Mouse (Mus musculus) CH12.LX (cell line): Measurements from ENCODE around the gene Fgfr2. TPM values are rescaled to one million over a fixed set of nuclear protein-coding genes. Genes with fewer than 3 reads are reported as not detected.

ENCODE experiments used
- DNase-seq: peaks from one replicate; pipeline ENCODE4 v3.0.0-alpha.2; 2013; ENCODE audit errors: extremely low read depth
- H3K27ac ChIP-seq: 2 replicates; pipeline ENCODE4 v1.5.1; 2012; ENCODE audit warnings: low read depth, mild to moderate bottlenecking, control low read depth, moderate library complexity; ENCODE audit not compliant: insufficient read depth
- H3K27me3 ChIP-seq: replicated peaks from 2 replicates; pipeline ENCODE3; 2012; ENCODE audit warnings: inconsistent platforms
- H3K36me3 ChIP-seq, 2 experiments: replicated peaks in 1 of 2; 2 replicates each; pipeline versions ENCODE3 to v1.6.1; 2012; ENCODE audit warnings: inconsistent platforms in 1 of 2, low read length in 1 of 2, mild to moderate bottlenecking in 1 of 2, mixed read lengths in 1 of 2, moderate library complexity in 1 of 2; ENCODE audit not compliant: control insufficient read depth in 1 of 2, insufficient read depth in 1 of 2
- H3K4me1 ChIP-seq, 2 experiments: 2 replicates each; pipeline ENCODE4 v1.6.1; 2012; ENCODE audit warnings: inconsistent platforms in 1 of 2, moderate library complexity in 1 of 2; ENCODE audit not compliant: insufficient read depth in 2 of 2, control insufficient read depth in 1 of 2
- H3K4me2 ChIP-seq: 2 replicates; pipeline ENCODE4 v1.6.1; 2012; ENCODE audit warnings: low read depth, mild to moderate bottlenecking, control low read depth; ENCODE audit not compliant: poor library complexity, insufficient read depth, severe bottlenecking
- H3K4me3 ChIP-seq, 3 experiments: fragments of 150-350 bp in 1 of 3; sonication (generic) in 1 of 3; replicated peaks in 1 of 3; 2 replicates each; pipeline versions ENCODE3 to v1.5.1; 2011 to 2012; ENCODE audit warnings: low read depth in 2 of 3, low read length in 2 of 3, mild to moderate bottlenecking in 2 of 3, moderate library complexity in 2 of 3, control low read depth in 1 of 3, improper control_type of control experiment in 1 of 3, inconsistent platforms in 1 of 3, mixed read lengths in 1 of 3; ENCODE audit not compliant: poor library complexity in 1 of 3
- H3K79me2 ChIP-seq: replicated peaks from 2 replicates; pipeline ENCODE4 v1.6.1; 2012; ENCODE audit warnings: mild to moderate bottlenecking, moderate library complexity; ENCODE audit not compliant: control insufficient read depth, poor library complexity, insufficient read depth, severe bottlenecking; ENCODE audit errors: extremely low read depth
- H3K9ac ChIP-seq: 2 replicates; pipeline ENCODE4 v1.6.1; 2012; ENCODE audit warnings: low read depth, mild to moderate bottlenecking, control low read depth, moderate library complexity; ENCODE audit not compliant: insufficient read depth
- H3K9me3 ChIP-seq: replicated peaks from 2 replicates; pipeline ENCODE3; 2012; ENCODE audit warnings: low read length, inconsistent platforms, mixed read lengths
- BHLHE40 ChIP-seq: IDR thresholded peaks from 2 replicates; pipeline ENCODE4 v1.6.1; 2011; ENCODE audit warnings: mild to moderate bottlenecking, low read depth, low read length, improper control_type of control experiment
- CHD2 ChIP-seq: IDR thresholded peaks from 2 replicates; pipeline ENCODE4 v1.6.1; 2011; ENCODE audit warnings: low read length, improper control_type of control experiment
- E2F4 ChIP-seq: IDR thresholded peaks from 2 replicates; pipeline ENCODE4 v1.6.1; 2011; ENCODE audit warnings: low read depth, low read length, improper control_type of control experiment; ENCODE audit not compliant: insufficient replicate concordance
- ELF1 ChIP-seq: IDR thresholded peaks from 2 replicates; pipeline ENCODE4 v1.6.1; 2014; ENCODE audit warnings: low read depth, mild to moderate bottlenecking, inconsistent platforms, low read length, improper control_type of control experiment
- EP300 ChIP-seq: IDR thresholded peaks from 2 replicates; pipeline ENCODE4 v1.6.1; 2011; ENCODE audit warnings: low read length, improper control_type of control experiment
- ETS1 ChIP-seq: conservative IDR thresholded peaks from 2 replicates; pipeline ENCODE4 v1.6.1; 2012; ENCODE audit warnings: low read depth, mild to moderate bottlenecking, inconsistent platforms, low read length, improper control_type of control experiment, moderate library complexity
- GABPA ChIP-seq: IDR thresholded peaks from 2 replicates; pipeline ENCODE4 v1.6.1; 2012; ENCODE audit warnings: low read depth, low read length, improper control_type of control experiment, inconsistent platforms; ENCODE audit not compliant: insufficient replicate concordance
- HCFC1 ChIP-seq: IDR thresholded peaks from 2 replicates; pipeline ENCODE4 v1.6.1; 2012; ENCODE audit warnings: low read depth, mild to moderate bottlenecking, inconsistent platforms, low read length, improper control_type of control experiment
- IRF4 ChIP-seq: IDR thresholded peaks from 2 replicates; pipeline ENCODE4 v1.6.1; 2014; ENCODE audit warnings: low read depth, mild to moderate bottlenecking, inconsistent platforms, low read length, improper control_type of control experiment
- MAFK ChIP-seq: IDR thresholded peaks from 2 replicates; pipeline ENCODE4 v1.6.1; 2011; ENCODE audit warnings: low read length, improper control_type of control experiment; ENCODE audit not compliant: insufficient replicate concordance
- MAZ ChIP-seq: IDR thresholded peaks from 2 replicates; pipeline ENCODE4 v1.6.1; 2012; ENCODE audit warnings: low read depth, mild to moderate bottlenecking, inconsistent platforms, low read length, improper control_type of control experiment, moderate library complexity
- MEF2A ChIP-seq: IDR thresholded peaks from 2 replicates; pipeline ENCODE4 v1.6.1; 2014; ENCODE audit warnings: low read depth, mild to moderate bottlenecking, inconsistent platforms, low read length, improper control_type of control experiment, borderline replicate concordance
- MXI1 ChIP-seq: IDR thresholded peaks from 2 replicates; pipeline ENCODE4 v1.6.1; 2011; ENCODE audit warnings: mild to moderate bottlenecking, low read depth, low read length, improper control_type of control experiment
- MYC ChIP-seq: IDR thresholded peaks from 2 replicates; pipeline ENCODE4 v1.6.1; 2011; ENCODE audit warnings: low read depth, mild to moderate bottlenecking, improper control_type of control experiment, low read length
- NELFE ChIP-seq: IDR thresholded peaks from 2 replicates; pipeline ENCODE4 v1.6.1; 2011; ENCODE audit warnings: low read depth, low read length, improper control_type of control experiment
- NRF1 ChIP-seq: IDR thresholded peaks from 2 replicates; pipeline ENCODE4 v1.6.1; 2014; ENCODE audit warnings: low read depth, mild to moderate bottlenecking, inconsistent platforms, low read length, improper control_type of control experiment, moderate library complexity
- PAX5 ChIP-seq: IDR thresholded peaks from 2 replicates; pipeline ENCODE4 v1.6.1; 2012; ENCODE audit warnings: low read length, inconsistent platforms, mixed read lengths
- POLR2A ChIP-seq: IDR thresholded peaks from 2 replicates; pipeline ENCODE4 v1.6.1; 2011; ENCODE audit warnings: low read depth, mild to moderate bottlenecking, improper control_type of control experiment, low read length
- POLR2AphosphoS2 ChIP-seq: IDR thresholded peaks from 2 replicates; pipeline ENCODE4 v1.6.1; 2011; ENCODE audit warnings: low read depth, low read length, improper control_type of control experiment
- SIN3A ChIP-seq: IDR thresholded peaks from 2 replicates; pipeline ENCODE4 v1.6.1; 2012; ENCODE audit warnings: low read length, improper control_type of control experiment, inconsistent platforms
- UBTF ChIP-seq: IDR thresholded peaks from 2 replicates; pipeline ENCODE4 v1.6.1; 2012; ENCODE audit warnings: low read depth, mild to moderate bottlenecking, inconsistent platforms, low read length, improper control_type of control experiment, moderate library complexity
- USF1 ChIP-seq: IDR thresholded peaks from 2 replicates; pipeline ENCODE4 v1.6.1; 2014; ENCODE audit warnings: low read depth, mild to moderate bottlenecking, inconsistent platforms, low read length, improper control_type of control experiment
- USF2 ChIP-seq: conservative IDR thresholded peaks from 2 replicates; pipeline ENCODE4 v1.6.1; 2011; ENCODE audit warnings: low read depth, low read length, improper control_type of control experiment
- ZKSCAN1 ChIP-seq: IDR thresholded peaks from 2 replicates; pipeline ENCODE4 v1.6.1; 2012; ENCODE audit warnings: low read depth, inconsistent platforms, low read length, improper control_type of control experiment, borderline replicate concordance
- ZNF384 ChIP-seq: IDR thresholded peaks from 2 replicates; pipeline ENCODE4 v1.6.1; 2012; ENCODE audit warnings: low read depth, low read length, improper control_type of control experiment, inconsistent platforms
- dilution Hi-C: fragments of 300-500 bp; cut with MboI; formaldehyde crosslinking; loops from 2 replicates; pipeline ENCODE4 v1.14.3; 2020; ENCODE audit warnings: low sequenced_read_pairs; ENCODE audit not compliant: extremely low pct_unique_long_range_greater_than_20kb, extremely low pct_ligation_motif_present
- in situ Hi-C: fragments of 300-500 bp; cut with MboI; formaldehyde crosslinking; loops from 3 replicates; pipeline ENCODE4 v1.14.3; 2019; ENCODE audit warnings: low sequenced_read_pairs, low pct_ligation_motif_present, low pct_unique_long_range_greater_than_20kb, mixed read lengths
- polyA plus RNA-seq: library from polyadenylated mRNA; unstranded; fragments of >175 nt; gene quantifications from 2 replicates; pipeline ENCODE4 v1.2.1, GENCODE M21; 2012; ENCODE audit warnings: low read depth; ENCODE audit not compliant: insufficient read length
- total RNA-seq, 2 experiments: library from RNA; depleted of rRNA; stranded (reverse); fragments of 300-350 nt in 1 of 2; fragments of >200 nt in 1 of 2; gene quantifications; 2 replicates each; pipeline ENCODE4 v1.2.3; 2012 to 2014

Fgfr2 gene
- total and polyA plus RNA-seq, 3 experiments = not detected

DNA sequence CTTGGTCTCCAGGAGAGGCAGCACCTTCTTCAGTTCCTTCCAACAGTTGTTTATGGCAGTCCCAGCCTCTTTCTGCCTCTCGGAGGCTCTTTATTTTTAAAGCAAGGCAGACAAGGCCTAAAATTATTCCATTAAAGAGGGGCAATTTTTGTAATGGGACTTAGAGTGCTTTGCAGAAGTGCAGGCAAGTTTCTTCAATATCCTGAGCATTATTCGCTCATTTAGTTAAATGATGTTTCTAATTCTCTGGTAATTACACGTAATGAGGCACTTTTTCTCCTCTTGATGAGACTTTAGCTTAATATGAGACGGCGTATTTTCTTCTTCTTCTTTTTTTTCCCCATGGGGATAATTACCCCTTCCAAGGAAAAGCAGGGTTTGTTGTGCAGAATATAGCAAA, 1537.6 kb downstream of the Fgfr2 start:
- Histone ChIP-seq H3K27ac (no peak overlapping the region), H3K4me1 (peaks cover 0 to 3% of the 10 kb centered on the region in 2 experiments; a peak in 2 of 4 replicates), H3K4me3 (no peak overlapping the region), H3K9ac (no peak overlapping the region), H3K79me2 (no peaks in the 10 kb centered on the region), H3K9me3 (no peaks in the 10 kb centered on the region), H3K36me3 (no peaks in the 10 kb centered on the region), H3K4me2 (no peak overlapping the region), H3K27me3 (peaks cover 1% of the 10 kb centered on the region)
- dilution Hi-C loops = no loop called here
- no peak for DNase-seq
- TF ChIP-seq GABPA = no peak
- no peak for TF ChIP-seq ELF1
- no peak for TF ChIP-seq POLR2AphosphoS2
- no peak for TF ChIP-seq SIN3A
- TF ChIP-seq UBTF = no peak
- no peak for TF ChIP-seq POLR2A
- TF ChIP-seq IRF4 = no peak
- no peak for TF ChIP-seq ZKSCAN1
- no peak for TF ChIP-seq MAFK
- no peak for TF ChIP-seq NELFE
- no peak for TF ChIP-seq USF1
- no peak for TF ChIP-seq EP300
- no peak for TF ChIP-seq NRF1
- no peak for TF ChIP-seq ETS1
- TF ChIP-seq PAX5 = no peak
- in situ Hi-C loops = no loop called here

DNA sequence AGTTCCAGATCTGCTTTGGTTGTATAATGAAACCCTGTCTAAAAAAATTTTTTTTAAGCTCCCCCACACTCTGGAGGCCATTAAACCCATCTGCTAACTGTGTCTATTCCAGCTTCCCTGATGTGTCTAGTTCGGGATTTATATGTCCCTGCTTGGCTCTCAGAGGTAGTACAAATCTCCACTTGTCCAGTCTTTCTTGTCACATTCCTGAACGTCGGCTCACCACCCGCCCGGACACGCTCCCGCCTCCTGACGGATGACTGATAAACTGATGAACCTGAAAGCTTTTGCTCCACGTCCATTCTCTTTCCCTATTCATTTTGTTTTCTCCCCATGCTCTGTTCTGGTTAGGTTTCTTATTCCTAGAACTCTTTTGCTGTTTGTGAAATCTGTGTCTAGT, 1541.0 kb downstream of the Fgfr2 start:
- Histone ChIP-seq H3K79me2 (no peaks in the 10 kb centered on the region), H3K36me3 (no peaks in the 10 kb centered on the region), H3K9ac (no peak overlapping the region), H3K9me3 (no peaks in the 10 kb centered on the region), H3K27me3 (no peaks in the 10 kb centered on the region), H3K4me3 (no peak overlapping the region), H3K4me1 (no peaks in the 10 kb centered on the region), H3K27ac (no peak overlapping the region), H3K4me2 (no peak overlapping the region)
- dilution Hi-C loops (no loop called here), in situ Hi-C loops (no loop called here)
- no peak for DNase-seq
- TF ChIP-seq CHD2 = no peak
- TF ChIP-seq ZNF384 = no peak
- TF ChIP-seq GABPA = no peak
- TF ChIP-seq USF2 = no peak
- TF ChIP-seq MAZ = no peak
- TF ChIP-seq BHLHE40 = no peak
- no peak for TF ChIP-seq MEF2A
- no peak for TF ChIP-seq ZKSCAN1
- no peak for TF ChIP-seq MXI1
- no peak for TF ChIP-seq MYC
- TF ChIP-seq USF1 = no peak
- TF ChIP-seq HCFC1 = no peak
- no peak for TF ChIP-seq E2F4
- no peak for TF ChIP-seq NRF1
- TF ChIP-seq SIN3A = no peak
- no peak for TF ChIP-seq PAX5
